Mouse (Mus musculus): ENCODE results near the gene Mc3r.

Mc3r gene

DNA sequence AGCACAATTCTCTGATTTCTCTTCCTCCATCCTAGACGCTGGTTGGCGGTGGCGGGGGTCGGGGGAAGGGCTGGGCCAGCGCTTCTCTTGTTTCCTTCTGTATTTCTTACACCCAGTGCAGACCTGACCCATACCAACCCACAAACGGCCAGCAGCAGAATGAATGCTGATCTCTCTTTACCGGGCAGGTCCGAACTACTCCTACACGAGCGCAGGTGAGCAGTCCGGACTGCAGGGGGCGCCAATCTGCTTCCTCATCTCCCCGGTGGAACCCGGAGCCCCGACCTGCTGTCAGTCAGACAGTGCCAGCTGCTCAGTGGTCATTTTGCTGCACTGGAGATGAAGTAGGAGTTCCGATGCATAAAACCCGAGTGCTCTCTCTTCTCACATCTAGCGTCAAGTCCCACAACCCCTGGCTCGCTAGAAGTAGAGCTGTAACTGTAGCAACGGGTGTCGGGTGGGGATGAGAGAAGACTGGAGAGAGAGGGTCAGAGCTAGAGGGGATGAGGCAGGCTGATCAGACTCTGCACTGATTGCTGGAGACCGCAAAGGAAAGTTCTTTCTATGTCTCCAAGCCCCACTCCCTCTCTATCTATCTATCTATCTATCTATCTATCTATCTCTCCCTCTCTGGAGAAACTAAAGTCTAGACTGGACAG, at the start of gene Mc3r:
TSS of gene Mc3r (plus strand) at position 387 of the 659 bp plus-strand sequence.
- DNase-seq (ENCODE audit: low read depth, low spot score) = peak; percentile 32

GRCm38 (mm10) chr2:172201998-172202780, 46.1 kb upstream of the Mc3r start:
- no peak for DNase-seq (ENCODE audit: low read depth, low spot score)

DNA sequence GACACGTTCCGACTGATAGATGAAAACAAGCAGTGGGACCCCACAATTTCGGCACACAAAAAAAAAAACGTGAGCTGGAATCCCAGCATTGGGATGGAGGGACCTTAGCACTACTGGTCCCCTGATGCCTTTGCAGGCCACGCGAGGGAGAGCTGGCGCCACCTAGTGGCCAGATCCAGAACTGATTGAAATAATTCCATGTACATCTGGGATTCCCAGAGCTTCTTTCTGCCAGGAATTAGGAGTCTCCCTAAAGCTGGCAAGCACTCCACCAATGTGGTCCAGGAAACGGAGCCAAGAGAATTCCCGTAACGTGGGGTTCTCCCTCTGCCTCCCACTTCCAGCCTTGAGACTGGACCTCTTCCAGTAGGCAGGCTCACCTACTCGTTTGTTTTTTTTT, 41.3 kb upstream of the Mc3r start:
- DNase-seq (ENCODE audit: low read depth, low spot score) = peak; percentile 72

DNA sequence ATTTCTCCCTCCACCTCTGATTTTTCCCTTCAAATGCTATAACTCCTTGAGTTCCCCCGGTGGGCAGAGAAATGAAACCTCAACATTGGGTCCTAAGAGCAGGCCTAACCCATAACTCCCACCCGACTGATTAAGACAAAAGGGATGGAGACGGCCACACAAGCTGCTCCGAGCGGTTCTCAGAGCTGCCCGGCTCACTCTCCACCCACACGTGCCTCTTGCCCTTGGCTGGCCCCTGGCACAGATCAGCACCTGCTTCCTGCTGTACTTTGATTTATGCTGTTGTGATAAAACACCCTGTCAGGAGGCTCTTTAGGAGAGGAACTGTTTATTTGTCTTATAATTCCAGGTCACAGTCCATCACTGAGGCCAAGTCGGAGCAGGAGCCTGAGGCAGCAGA, 34.8 kb upstream of the Mc3r start:
- no peak for DNase-seq (ENCODE audit: low read depth, low spot score)

DNA sequence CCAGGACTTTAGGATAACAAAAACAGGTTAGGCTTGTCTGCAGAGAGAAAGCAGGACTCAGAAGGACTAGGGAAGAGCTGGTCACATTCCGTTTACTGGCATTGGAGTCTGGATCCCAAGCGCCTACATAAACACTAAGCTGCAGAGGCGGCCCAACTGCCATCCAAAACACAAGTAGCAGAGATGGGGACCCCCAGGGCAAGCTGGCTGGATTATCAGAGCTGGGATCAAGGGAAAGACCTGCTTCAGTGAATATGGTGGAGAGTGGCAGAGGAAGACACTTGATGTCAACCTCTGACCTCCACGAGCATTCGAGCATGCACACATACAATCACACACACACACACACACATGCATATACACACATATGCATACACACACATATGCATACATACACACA, 34.0 kb upstream of the Mc3r start:
- DNase-seq (ENCODE audit: low read depth, low spot score) = no peak

- peak; percentile 80 for DNase-seq (ENCODE audit: low read depth, low spot score)
Measured at GRCm38 (mm10) chr2:172215508-172216162, 32.7 kb upstream of the Mc3r start.

DNA sequence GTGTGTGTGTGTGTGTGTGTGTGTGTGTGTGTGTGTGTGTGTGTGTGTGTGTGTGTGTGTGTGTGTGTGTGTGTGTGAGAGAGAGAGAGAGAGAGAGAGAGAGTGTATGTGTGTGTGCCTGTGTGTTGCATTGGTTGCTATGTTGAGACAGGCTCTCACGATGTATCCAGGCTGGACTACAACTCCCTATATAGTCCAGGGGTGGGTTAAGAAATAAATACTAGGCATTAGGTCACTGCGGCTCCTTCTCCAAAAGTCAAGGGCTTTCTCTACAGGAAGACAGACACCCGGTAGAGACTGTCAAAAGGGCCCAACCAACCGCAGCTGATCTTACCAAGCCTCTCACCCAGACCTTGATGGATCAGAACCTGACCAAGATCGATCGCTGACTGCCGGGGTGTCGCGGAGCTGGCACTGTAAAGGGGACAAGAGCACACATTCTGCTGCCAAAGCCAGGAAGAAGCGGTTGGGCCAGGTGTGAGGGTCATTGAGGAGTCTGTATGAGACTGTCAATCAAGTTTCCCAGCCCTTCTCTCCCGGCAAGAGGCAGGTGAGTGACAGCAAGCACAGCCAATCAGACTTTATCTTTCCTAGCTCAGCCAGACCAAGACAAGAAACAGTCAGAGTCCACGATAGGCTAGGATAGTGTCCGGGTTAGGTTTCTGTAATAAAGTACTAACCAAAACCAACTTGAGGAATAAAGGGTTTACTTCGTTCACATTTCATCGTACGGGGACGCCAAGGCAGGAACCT, 32.0 kb upstream of the Mc3r start:
- DNase-seq (ENCODE audit: low read depth, low spot score) = no peak

DNA sequence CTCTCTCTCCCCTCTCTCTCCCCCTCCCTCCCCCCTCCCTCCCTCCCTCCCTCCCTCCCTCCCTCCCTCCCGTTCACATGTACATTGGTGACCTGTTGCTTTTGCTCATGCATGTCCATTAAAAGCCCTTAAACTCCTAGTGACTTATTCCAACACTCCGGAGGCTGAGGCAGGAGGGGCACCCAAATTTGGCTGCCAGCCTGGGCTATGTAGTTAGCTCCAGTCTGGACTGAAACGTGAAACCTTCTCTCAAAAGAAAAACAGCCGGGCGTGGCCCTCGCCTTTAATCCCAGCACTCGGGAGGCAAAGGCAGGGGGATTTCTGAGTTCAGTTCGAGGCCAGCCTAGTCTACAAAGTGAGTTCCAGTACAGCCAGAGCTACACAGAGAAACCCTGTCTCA, 30.4 kb upstream of the Mc3r start:
- DNase-seq (ENCODE audit: low read depth, low spot score) = no peak

GRCm38 (mm10) chr2:172219186-172219585, 29.1 kb upstream of the Mc3r start:
- no peak for DNase-seq (ENCODE audit: low read depth, low spot score)

GRCm38 (mm10) chr2:172221656-172222393, 26.5 kb upstream of the Mc3r start:
- peak; percentile 54 for DNase-seq (ENCODE audit: low read depth, low spot score)

DNA sequence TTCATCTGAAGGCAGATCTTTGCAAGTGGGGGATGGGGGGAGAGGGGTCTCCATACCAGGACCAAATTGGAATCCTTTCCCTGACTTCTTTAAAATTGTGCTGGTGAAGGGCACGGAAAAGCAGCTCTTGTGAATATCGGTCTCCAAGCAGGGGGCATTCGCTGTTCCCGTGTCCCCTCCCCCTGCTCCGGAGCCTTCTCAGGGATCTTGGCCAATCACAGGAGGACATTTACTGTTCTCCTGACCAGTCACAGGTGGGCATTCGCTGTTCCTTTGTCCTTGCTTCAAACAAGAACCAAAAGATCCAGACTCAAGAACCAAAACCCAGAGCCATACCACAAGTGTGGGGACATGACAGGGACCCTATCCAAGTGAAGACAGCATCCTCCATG, 25.9 kb upstream of the Mc3r start:
- no peak for DNase-seq (ENCODE audit: low read depth, low spot score)

GRCm38 (mm10) chr2:172222891-172223290, 25.4 kb upstream of the Mc3r start:
- DNase-seq (ENCODE audit: low read depth, low spot score) = no peak

DNA sequence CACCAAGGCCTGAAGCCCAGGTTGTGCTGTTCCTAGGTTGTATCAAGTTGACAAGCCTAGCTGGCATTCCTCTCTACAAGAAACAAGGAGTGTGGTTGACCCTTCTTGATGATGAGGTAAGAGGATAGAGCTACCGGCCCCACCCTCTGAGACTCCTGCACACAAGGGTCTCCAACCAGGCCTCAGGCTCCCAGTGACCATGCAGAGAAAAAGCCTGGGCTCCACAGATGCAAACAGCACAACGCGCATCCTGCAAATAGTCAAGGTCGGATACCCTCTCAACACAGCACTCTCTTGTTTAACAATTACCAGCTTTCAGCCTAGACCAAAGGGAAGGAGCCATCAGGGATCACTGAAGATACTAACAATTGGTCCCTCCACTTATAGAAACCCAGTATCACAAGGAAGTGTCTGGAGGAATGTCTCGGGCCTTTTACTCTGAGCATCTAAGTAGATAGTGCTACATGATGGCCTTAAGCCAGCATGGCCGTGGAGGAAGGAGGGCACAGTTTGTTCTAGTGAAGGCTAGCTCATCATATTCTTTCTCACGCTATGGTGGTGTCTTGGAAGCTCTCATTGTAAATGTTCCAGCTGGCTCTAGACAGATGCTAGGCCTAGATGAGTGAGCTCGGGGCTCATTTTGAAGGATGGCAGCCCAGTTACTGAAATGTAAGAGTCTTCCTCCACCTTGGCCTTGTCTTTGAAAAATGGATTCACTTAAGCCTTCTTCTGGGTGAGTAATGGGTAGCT, 24.7 kb upstream of the Mc3r start:
- no peak for DNase-seq (ENCODE audit: low read depth, low spot score)

DNA sequence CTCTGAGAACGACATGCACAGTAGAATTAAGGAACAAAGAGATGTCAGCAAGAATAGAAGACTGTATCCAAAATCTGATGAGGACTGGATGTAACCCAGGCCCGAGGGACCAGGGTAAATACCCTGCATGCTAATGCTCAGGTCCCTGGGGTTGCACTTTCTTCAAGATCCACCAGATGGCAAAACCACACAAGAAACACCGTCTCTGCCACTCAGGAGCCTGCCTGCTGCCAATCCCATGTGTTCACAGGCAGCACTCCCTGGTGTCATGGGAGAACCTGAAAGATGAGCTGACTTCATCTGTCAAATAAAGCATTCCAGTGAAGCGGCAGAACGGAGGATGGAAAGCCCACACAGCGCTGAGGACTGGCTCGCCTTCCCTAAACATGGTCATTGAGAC, 21.3 kb upstream of the Mc3r start:
- no peak for DNase-seq (ENCODE audit: low read depth, low spot score)

- no peak for DNase-seq (ENCODE audit: low read depth, low spot score)
Measured at GRCm38 (mm10) chr2:172227808-172228207, 20.5 kb upstream of the Mc3r start.

GRCm38 (mm10) chr2:172229190-172229589, 19.1 kb upstream of the Mc3r start:
- no peak for DNase-seq (ENCODE audit: low read depth, low spot score)

DNA sequence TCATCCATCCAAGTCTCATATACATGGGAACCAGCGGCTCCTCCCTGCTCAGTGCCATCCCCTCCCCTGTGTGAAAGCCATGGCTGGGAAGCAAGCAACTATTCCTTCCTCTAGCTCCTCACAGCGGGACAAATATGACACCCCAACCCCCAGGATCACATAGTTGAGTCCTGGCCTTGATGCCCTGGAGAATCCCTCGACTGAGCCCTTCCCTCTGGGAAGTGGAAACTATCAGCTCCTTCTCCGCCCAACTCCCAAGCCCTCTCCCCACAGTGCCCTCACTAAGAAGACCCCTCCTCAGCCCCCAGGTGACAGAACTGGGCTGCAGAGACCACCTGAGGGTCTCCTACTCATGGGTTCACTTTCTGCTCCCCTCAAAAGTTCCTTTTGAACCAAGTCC, 18.2 kb upstream of the Mc3r start:
- DNase-seq (ENCODE audit: low read depth, low spot score) = no peak

DNA sequence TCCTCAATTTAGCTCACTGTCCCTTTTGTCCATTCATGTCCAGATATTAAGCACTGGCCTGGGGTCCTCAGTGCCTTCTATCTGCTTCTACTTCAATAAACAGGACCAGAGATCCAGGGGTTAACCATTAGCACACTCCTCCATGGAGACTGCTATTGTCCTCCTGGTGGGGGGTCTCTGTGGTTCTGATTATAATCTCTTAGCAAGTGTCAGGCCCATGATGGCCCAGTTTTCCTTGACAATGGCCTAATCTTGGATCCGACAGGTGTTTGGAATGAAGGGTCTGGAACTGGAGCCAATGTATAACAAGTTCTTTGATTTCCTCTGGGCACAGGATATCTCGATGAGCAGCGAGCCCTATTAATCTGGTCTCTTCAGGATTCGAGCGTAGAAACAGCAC, 10.1 kb upstream of the Mc3r start:
- no peak for DNase-seq (ENCODE audit: low read depth, low spot score)

DNA sequence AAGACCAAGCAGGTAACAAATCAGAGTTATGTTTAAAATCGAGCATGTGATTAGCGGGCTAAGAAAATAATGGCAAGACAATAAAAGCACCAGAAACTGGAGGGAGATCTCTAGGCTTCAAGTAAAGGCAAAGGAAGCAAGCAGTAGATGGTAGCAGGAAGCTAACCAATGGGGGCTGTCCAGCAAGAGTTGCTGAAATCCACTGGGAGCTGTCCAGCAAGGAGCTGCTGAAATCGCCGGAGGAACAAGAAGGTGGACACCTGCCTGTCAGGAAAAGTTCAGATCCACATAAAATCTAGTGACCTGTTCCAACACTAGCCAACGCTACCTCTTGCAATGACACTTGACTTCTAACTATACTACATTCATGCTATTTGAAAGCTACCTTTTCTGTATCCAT, 7.3 kb upstream of the Mc3r start:
- peak; percentile 57 for DNase-seq (ENCODE audit: low read depth, low spot score)

DNA sequence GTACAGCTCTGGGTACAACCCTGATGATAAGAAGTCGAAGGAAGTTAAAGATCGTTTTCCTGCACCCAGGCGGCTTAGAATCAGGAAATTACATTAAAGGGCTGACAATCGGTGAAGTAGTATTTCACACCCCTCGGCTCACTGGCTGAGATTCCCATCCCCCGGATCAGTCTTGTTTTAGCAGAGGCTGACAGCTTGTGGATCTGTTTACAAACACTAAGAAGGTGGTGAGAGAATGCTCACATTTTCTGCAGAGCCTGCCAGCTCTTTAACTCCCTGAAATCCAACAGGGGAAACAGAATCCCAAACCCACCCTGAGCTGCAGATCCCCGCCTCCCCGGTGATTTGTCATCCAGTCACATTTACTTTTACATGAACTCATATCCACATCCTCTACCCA, 2.8 kb upstream of the Mc3r start:
- DNase-seq (ENCODE audit: low read depth, low spot score) = no peak

- no peak for DNase-seq (ENCODE audit: low read depth, low spot score)
Measured at GRCm38 (mm10) chr2:172249336-172249735, 1.0 kb downstream of the Mc3r start.
